22 mouse cellular contexts compared by ENCODE assay signal in genomic region chr19:4226779-4227178, GRCm38 (mm10). TPM values are rescaled to one million over a fixed set of nuclear protein-coding genes. Genes with fewer than 3 reads are reported as not detected.
"Had no signal": no experiment of that assay in that cellular context is flagged by ENCODE, and none has a peak within 500 bp of the region (broad histone marks: within the 10 kb centered on the region; RNA-seq: fewer than 3 reads in every experiment).

No protein-coding gene starts in this region.

- DNase-seq: kidney, adult 8-10 months; kidney, postnatal 25 days; layer of hippocampus, adult 9-11 months; layer of hippocampus, postnatal 36 days; liver; liver, embryonic 13.5 days; liver, postnatal 0 days; right cerebral cortex, postnatal 14 days; thymus, adult 2 months had no signal

- H3K36me3 ChIP-seq: liver, embryonic 13.5 days; midbrain, embryonic 10.5 days had no signal

- H3K27ac ChIP-seq: limb, embryonic 12.5 days; liver, embryonic 13.5 days; midbrain, embryonic 10.5 days; stomach, postnatal 0 days had no signal

- H3K4me3 ChIP-seq: limb, embryonic 12.5 days; liver, embryonic 13.5 days; midbrain, embryonic 10.5 days had no signal

RNA-seq across cellular contexts. Expression of gene AC109138.7, which starts 12.6 kb away (rescaled TPM):
- total RNA-seq: layer of hippocampus, postnatal 36 days; left cerebral cortex, adult 8-10 months; left cerebral cortex, postnatal 36 days had no signal
- polyA plus RNA-seq: hindbrain, embryonic 16.5 days; inflammation-experienced regulatory T-cells, adult 6 months; intestine, postnatal 0 days; kidney, embryonic 16.5 days; limb, embryonic 12.5 days; liver, embryonic 13.5 days; liver, postnatal 0 days; lung, embryonic 16.5 days; midbrain, embryonic 10.5 days; midbrain, embryonic 16.5 days; neural tube, embryonic 11.5 days; small intestine, adult 2 months; stomach, postnatal 0 days; thymus, adult 2 months had no signal
